Mouse (Mus musculus) skeletal muscle tissue, adult 2 months (tissue): ENCODE measurements around the gene Tmem8.

Experiments used
- DNase-seq: peaks from one replicate; pipeline ENCODE4 v3.0.0-alpha.2; 2012; ENCODE audit warnings: low read depth, low spot score

Tmem8 gene

GRCm38 (mm10) chr17:26142796-26143195 is 29.7 kb downstream of the Tmem8 start:
- DNase-seq, result no peak

- no peak for DNase-seq
These were observed 30.3 kb downstream of the Tmem8 start for GRCm38 (mm10) chr17:26143386-26143785.

- DNase-seq, result no peak
These were observed 36.0 kb downstream of the Tmem8 start for GRCm38 (mm10) chr17:26149056-26149455.

- peak; percentile 30 for DNase-seq
These were observed 39.0 kb downstream of the Tmem8 start for GRCm38 (mm10) chr17:26151886-26152630.

GRCm38 (mm10) chr17:26162736-26163135 is 49.6 kb downstream of the Tmem8 start:
- no peak for DNase-seq

- DNase-seq, result peak; percentile 56
These were observed 54.9 kb downstream of the Tmem8 start for GRCm38 (mm10) chr17:26168039-26168438.
